Mouse (Mus musculus) E14TG2a.4 (cell line): Measurements from ENCODE around the gene Txndc2.

ENCODE experiments used
- CTCF ChIP-seq: conservative IDR thresholded peaks from 2 replicates; pipeline ENCODE4 v1.5.1; 2014; ENCODE audit warnings: low read length
- NANOG ChIP-seq: IDR thresholded peaks from 2 replicates; pipeline ENCODE4 v1.6.1; 2014; ENCODE audit warnings: borderline replicate concordance, low read length, mixed read lengths
- POU5F1 ChIP-seq: IDR thresholded peaks from 2 replicates; pipeline ENCODE4 v1.6.1; 2014; ENCODE audit warnings: low read length, borderline replicate concordance

DNA sequence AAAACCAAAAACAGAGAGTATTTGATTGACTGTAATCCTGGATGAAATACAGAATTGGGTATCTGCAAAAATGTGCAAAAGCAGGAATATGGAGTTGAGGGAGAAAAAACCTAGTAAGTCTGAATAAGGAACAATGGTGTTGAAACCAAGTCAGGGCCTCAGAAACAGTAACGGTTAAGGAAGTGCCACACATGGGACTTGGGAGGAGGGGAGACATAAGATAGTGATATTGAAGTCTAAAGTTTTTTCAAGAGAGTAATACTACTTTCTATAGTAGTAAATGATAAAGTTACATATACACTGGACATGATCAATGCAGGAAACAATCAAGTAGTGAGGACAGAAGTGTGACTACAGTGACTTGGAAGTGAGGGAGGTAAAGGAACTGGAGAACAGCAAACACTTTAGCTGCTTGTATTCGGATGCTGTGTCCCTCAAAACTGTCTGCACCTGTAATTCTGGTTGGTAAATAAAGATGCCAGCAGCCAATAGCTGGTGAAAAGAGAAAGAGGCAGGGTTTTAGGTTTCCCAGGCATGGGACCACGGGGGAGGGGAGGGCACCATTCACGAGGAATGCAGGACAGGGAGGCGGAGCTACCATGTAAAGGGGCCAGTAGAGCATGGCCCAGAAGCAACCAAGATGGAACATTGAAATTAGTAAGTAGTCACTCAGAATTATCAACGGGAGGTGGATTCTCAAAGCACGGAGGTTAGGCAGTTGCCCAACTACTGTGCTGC, 34.2 kb downstream of the Txndc2 start:
- TF ChIP-seq CTCF (no peak), NANOG (no peak), POU5F1 (no peak)
